Mouse (Mus musculus) spleen, adult 2 months (tissue): ENCODE measurements around the gene Mlh3.

Experiments used
- CTCF ChIP-seq: fragments of 200-500 bp; IDR thresholded peaks from 2 replicates; pipeline ENCODE4 v1.5.1; 2011; ENCODE audit warnings: mild to moderate bottlenecking, inconsistent platforms; ENCODE audit not compliant: insufficient read depth, insufficient read length, insufficient replicate concordance; ENCODE audit errors: extremely low read depth
- POLR2A ChIP-seq: fragments of 200-500 bp; IDR thresholded peaks from 2 replicates; pipeline ENCODE4 v1.6.1; 2011; ENCODE audit warnings: low read depth, low read length, inconsistent platforms

- TF ChIP-seq POLR2A (no peak), CTCF (no peak)
These were observed 75.3 kb downstream of the Mlh3 start for GRCm38 (mm10) chr12:85195086-85195485.
